Mouse (Mus musculus) G1E (cell line): ENCODE data around the gene Phox2b.

Source experiments
- CTCF ChIP-seq: IDR thresholded peaks from 2 replicates; pipeline ENCODE4 v1.5.1; 2012; ENCODE audit warnings: low read depth, low read length, inconsistent platforms, mixed read lengths
- GATA1 ChIP-seq: IDR thresholded peaks from 2 replicates; pipeline ENCODE4 v1.6.1; 2012; ENCODE audit warnings: borderline replicate concordance, low read length, inconsistent platforms, mixed read lengths
- POLR2AphosphoS5 ChIP-seq: IDR thresholded peaks from 2 replicates; pipeline ENCODE4 v1.6.1; 2012; ENCODE audit warnings: low read depth, low read length, inconsistent platforms; ENCODE audit not compliant: insufficient replicate concordance
- TAL1 ChIP-seq: conservative IDR thresholded peaks from 2 replicates; pipeline ENCODE4 v1.6.1; 2012; ENCODE audit warnings: low read depth, low read length, inconsistent platforms, mixed read lengths

DNA sequence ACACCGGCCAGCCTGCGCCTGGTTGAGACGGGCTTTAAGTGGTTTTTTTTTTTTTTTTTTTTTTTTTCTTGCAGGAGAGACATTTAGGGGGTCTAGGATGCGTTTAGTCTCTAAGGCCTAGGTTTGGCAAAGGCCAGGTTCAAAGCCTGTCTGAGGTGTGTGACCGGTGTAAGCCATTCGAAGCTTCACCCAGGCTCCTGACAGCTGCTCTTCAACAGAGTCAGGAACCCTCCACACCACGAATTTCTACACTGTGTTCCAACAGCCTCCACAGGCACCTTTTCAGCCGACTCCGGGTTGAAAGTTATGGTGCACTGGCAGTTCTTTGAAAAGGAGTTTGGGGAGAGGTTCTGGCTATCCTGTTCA is 2.3 kb upstream of the Phox2b start:
- TF ChIP-seq CTCF (no peak), POLR2AphosphoS5 (no peak), GATA1 (no peak), TAL1 (no peak)
